Mouse (Mus musculus) lung, postnatal 36 days (tissue): ENCODE measurements at regions not wholly inside any gene's neighbourhood (a gene's known extent, or its start where the extent isn't known, plus 50 kb on each side); places are given as distances from the start of the nearest gene placed in this dataset.
"Not testable (repeated sequence)": the region's sequence is repeated elsewhere in the genome, so short reads cannot be mapped to it uniquely, and the experiment has no call there.

Experiments
- DNase-seq: peaks from one replicate; pipeline ENCODE4 v3.0.0; 2022; ENCODE audit warnings: mixed read lengths

DNA sequence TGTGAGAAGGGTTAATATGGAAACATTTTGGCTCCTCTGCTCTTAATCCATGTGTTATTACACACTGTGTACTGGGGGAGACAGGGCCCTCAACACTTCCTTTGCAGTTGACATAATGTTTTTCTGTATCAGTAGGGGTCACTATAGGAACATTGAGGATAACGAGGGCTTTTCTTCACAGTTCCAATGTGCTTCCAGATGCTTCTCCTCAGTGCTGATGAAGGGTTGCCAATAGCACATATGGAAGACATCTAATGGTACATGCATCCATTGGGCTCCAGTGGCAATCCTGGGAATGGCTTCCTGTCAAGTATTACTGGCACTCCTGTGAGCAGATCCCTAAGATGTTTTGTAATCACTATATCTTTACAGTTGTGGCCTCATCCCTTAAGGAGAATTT is 62.1 kb downstream of the Naa11 start:
- peak; percentile 50 for DNase-seq

DNA sequence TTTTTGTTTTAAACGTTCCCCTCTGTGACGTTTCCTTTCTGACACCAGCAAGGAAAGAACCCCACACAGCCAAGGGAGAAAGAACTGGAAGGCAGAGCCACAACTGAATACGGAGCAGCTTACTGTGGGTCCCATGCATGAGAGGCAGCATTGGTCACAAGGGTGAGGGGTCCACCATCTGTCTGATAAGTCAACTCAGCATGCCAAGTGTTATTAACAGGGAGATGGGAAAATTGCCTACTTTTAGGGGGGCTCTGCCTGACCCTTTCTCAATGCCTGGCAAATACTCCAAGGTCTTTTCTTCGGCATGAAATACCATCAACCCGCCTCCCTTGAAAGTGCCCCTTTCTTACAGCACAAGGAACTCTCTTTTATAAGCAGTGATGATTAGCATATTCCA is 66.3 kb downstream of the Naa11 start:
- no peak for DNase-seq

DNA sequence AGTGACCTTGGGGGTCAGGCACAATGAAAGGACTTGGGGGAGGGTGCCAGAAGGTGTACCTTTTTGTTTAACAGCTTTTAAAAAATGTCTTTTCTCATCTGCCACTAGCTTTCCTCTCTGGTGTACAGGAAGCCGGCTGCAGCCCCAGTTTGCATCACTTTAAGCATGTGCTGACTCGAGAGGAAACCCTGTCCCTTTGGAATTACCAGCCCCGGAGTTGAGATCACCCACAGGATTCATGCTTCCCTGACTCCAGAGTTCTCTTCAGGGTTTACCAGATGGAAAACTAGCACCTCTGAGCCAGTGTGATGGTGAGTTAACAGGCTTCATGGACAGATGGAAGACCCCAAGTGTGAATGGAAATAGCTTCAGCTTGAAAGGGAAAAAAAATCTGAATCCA is 68.3 kb downstream of the Naa11 start:
- DNase-seq = no peak

DNA sequence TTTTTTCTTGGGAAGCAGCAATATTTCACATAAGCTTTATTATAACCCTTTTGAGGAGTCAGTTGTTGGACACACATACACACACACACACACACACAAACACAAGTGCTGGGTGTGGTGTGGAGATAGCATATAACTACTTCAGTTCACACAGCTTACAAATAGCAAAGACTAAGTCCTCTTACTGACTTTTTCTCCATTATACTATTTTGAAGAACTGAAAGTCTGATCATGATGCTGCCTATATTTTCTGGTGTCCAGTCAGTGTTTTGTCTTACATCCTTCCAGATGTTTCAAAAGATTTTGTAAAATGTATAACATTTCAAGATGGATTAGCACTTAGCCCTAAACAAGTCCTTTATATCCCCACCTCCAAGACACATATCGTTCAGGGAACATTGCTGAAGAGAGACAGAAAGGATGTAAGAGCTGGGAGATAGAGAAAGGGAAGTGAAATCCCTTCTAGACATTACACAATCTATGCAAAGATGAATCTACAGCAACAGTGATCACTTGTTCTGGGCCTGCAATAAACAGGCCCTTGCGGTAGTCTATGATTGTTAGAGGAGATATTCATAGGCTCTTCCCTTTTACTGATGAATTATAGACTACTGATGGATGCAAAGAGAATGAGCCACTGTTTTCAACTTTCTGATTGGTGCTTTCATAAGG is 72.2 kb downstream of the Naa11 start:
- DNase-seq = no peak

DNA sequence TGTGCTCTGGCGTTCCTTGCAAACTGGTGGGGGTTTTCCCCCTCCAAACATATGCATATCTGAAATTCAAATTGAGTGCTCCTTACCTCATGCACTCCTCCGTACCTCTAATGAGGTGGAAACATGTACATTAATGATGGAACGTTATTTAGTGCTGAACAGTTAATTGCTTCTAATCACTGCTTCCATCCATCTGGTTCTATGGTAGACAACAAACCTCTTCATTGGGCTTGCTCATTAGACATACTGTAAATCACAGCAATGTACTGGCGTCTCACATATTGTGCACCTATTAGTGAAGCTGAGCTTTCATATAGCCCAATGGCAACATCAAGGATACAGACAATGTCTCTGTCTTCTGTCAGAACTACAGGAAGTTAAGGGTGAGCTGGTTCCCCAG is 85.3 kb downstream of the Naa11 start:
- no peak for DNase-seq

DNA sequence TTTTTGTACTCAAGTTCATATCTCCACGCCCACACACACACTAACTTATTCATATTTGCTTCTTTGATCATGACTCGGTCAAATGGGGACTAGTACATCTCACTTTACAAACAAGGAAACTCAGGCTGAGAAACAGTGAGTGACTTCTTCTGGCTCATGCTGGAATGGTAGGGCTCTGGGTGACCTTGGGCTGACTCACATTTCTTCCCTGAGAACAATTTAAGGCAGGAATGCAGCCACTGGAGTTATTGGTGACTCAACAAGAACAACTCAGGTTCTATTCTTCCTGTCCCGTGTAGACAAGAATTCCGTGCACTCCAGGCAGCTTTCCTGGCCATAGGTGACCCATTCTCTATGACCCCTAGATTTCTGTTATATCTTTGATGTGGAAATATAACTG is 87.3 kb downstream of the Naa11 start:
- DNase-seq = no peak

DNA sequence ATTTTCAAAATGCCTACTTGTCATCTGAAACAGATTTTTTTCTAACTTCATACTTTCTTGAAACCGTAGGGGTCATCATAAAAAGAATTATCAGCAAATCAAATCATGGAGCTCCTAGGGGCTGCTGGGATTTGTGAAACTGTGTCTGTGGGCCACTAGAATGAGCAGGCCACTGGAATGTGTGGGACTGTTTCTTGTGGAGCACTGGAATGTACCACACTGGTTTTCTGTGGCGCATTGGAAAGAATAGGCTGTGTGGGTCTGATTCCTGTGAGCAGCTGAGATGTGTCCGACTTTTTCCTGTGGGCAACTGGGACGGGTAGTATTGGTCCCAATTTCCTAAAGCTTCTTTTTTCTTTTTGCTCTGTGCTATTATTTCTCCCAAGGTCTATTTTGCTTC is 90.6 kb downstream of the Naa11 start:
- DNase-seq = no peak

DNA sequence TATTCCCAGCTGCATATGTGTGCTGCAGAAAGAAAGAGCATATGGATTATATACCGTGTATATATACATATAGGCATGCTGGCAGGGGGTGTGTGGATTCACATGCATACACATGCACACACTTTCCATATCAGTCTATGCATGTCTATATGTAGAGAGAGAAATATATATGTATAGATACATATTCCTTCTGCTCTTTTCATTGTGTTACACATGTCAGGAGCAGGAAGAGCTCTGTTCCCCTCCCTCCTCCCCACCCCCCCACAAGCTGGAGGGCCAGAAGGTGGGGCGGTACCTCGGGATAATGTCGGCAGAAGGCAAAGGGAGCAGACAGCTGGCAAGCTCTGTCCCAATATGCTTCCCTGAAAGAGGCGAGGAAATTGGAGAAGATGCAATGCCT is 91.3 kb downstream of the Naa11 start:
- DNase-seq = no peak

DNA sequence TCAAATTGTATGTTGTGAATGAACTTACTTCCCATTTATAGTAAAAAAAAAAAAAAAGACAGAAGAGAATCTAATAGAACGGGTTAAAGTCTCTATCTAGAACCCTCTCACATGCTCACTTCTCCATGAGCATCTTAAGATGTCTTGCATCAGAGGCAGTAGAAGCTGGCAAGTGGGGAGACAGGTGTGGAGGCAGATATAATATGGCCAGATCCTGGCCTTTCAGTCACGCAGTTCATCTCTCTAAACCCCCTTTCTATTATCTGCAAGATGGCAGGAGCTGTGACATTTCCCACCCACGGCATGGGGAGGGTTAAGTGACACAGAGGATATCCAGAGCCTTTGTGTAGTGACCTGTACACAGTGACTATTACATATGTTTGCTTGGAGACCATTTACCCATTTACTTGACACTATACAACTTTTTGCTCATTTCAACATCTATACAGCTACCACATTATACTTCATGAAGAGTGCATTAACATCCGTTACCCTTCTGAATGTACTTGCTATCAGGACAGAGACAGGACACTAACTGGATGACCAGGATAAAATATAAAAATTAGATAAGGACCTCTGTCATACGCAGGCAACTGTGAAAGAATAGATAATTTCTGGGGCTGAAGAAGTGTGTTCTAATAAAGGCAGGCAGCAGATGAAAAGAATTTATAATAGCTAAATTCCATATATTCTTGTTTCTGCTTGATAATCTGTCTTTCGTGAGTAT is 91.9 kb downstream of the Naa11 start:
- no peak for DNase-seq

DNA sequence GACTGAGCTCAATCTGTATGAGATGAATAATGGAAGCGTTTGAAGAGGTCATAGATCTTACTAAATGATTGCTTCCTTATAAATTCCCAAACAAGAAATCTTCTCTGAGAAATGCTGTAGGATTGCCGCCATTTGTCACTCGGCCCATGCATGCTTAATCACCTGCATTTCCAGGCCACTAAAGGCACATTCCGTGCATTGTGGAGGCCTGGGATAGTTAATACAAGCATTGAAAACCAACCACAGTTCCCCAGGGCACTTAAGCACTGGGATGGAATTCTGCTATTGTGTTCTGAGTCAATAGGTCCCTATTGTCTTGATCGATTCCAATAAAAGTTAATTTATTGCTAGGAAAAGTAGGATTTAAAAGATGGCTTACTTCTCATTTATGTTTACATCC is 92.5 kb downstream of the Naa11 start:
- DNase-seq = no peak

DNA sequence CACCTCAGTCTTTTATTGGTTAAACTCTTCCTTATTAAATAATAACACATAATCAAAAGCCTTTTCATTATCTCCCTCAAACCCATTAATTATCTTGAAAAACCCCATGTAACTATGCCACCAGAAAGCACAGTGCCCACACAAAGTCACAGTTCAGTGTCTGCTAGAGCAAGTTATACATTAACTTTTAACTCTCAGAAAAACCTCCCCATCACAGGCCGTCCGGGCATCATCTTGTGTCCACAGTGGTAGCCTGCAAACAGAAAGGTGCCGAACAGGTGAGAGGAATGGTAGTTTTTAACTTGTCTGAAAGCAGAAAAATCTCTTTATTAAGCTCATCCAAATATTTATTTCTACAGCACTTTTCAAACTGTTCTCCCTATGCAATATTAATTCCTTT is 96.0 kb downstream of the Naa11 start:
- DNase-seq = no peak

DNA sequence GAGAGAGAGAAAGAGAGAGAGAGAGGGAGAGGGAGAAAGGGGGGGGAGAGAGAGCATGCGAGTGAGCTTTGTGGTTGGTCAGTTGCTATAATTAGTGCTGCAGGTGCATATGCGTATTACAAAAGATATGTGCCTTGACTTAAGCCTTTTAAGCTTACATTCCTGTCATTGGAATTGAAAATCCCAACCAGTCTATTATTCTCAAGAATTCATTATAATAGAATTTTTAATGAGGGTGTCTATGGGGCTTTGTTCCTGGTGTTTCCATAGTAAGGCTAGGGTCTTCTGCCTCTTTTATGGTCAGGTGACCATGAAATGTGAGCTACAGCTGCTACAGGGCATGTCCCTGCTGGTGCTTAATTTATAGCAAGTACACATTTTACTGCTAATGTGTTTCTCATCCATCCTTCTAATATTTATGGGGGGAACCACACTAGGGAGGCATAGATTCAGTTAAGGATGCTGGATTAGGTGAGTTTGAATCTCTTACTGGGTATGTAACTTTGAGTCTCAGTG is 102.0 kb downstream of the Naa11 start:
- DNase-seq = no peak

DNA sequence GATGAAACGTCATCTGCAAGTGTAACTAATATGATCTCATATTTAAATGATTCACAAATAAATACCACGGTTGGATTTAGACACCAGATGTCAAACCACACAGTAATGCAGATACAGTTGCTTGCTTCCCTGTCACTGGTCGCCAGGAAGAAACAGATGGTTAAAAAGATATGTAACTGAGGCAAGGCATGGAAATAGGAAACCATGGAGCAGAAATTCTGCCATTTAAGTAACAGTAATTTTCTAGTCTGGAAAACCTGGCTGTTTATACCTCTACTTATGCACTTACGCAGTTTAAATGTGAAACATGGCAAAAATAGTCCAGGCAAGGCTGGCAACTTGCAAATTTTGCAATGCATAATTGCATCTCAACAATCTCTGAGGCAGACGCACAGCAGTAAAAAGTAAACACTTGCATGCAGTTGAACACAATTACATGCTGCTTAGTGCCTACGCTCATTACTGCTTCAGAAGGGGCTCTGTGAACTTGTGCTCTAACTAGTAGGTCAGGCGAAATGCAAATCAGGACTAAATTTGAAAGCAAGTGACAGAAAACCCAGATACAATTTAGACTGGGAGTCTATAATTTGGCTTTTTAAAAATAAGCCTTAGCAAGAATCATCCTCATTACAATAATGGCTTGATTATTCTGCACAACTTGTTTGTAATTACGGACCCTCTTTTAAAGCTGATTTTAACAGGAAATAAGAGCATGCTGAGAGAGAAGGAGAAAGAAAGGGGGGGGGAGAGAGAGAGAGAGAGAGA is 102.6 kb downstream of the Naa11 start:
- no peak for DNase-seq

DNA sequence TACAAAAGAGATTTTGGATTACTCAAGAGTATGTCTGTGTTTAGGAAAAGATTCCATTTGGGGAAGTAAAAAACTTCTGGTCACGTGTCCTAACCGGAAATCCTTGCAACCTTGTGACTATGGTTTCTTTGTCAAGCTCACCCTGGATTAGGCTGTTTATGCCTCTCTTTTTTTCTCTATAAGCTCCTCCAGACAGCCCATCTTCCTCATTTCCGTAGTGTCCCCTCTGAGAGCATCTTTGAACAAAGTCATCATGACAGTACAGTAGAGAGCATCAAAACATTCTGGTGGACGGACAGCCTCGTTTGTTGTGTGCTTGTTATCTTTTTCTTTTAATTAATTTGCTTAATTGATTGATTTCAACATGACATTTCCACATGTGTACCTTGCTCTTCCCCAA is 112.7 kb downstream of the Naa11 start:
- DNase-seq = no peak

DNA sequence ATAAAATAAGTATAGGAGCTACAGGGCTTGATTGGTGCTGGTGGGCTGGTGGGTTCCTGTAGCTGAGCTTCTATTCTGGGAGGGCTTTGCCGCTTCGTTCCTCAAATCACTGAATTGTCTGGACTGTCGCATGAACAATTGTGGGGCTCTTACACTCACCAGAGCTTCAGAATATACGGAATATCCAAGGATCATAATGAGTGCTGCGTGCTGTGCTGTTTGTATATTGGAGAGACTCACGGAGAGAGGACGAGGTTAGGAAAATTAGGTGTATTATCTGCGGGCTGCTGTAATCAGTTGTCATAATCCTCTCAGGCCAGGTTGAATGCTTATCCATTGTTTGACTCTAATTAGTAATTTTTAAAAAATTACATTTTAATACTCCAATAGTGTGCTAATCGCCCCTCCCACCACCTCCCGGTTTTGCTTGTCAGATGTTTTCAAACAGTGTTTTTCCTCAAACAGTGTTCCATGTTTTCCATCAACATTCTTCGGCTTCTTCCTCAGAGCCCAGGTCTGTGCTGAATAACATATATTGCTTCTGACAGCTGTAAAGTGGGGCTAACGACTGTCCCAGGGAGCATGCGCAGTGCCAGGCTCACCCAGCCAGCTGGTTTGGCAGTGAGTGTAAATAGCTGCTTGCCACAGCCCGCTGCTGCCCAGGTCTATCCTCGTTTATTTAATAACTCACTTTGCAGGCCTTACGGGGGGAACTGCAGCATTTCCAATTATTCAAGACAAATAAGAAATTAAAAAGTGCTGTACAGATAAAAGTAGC is 114.2 kb downstream of the Naa11 start:
- no peak for DNase-seq

DNA sequence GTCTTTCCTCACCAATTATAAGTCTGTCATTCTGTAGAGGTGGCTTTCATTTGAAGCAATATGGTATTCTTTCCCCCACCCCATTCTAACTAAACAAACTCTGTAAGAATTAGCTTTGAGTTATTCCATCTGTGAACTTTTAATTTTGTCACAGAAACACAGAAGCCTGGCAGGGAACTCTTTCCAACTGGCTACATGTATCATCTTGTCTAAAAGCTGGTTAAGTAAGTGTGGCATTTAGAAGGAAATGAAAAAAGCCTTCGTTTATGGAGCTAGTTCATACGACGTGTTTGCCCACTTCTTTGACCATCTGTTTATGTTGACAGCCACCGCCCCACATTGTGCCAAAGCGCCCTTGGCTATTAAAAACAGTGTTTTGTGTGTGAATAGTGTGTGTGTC is 115.5 kb downstream of the Naa11 start:
- DNase-seq = no peak

DNA sequence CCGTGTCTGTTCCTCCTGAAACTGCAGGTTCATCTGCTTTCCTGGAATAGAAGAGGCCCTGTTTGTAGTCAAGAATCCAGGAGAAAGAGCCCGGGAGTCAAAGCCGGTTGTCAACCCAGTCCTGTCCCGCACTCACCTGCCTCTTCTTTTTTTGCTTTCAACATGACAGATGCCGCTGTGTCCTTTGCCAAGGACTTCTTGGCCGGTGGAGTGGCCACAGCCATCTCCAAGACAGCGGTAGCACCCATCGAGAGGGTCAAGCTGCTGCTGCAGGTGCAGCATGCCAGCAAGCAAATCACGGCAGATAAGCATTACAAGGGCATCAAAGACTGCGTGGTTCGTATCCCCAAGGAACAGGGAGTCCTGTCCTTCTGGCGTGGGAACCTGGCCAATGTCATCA is 127.5 kb downstream of the Naa11 start:
- not testable (repeated sequence) for DNase-seq

DNA sequence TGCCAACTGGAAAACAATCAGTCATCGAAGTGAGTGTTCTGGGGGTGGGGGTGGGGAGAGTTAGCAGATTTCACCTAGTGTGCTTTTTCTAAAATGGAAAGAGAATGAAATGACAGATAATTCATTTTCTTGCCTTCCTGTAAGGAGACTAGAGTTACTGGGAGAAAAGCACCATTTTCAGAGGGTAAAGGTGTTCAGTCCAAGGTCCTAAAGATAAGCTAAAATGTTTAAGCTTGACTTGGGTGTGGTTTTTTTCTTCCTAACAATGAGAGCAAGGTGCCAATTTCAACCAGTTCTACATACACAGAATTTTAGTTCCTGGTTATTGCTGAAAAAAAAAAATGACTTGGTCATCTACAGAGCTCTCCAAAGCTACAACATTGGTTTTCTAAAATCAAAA is 135.1 kb downstream of the Naa11 start:
- DNase-seq = no peak

DNA sequence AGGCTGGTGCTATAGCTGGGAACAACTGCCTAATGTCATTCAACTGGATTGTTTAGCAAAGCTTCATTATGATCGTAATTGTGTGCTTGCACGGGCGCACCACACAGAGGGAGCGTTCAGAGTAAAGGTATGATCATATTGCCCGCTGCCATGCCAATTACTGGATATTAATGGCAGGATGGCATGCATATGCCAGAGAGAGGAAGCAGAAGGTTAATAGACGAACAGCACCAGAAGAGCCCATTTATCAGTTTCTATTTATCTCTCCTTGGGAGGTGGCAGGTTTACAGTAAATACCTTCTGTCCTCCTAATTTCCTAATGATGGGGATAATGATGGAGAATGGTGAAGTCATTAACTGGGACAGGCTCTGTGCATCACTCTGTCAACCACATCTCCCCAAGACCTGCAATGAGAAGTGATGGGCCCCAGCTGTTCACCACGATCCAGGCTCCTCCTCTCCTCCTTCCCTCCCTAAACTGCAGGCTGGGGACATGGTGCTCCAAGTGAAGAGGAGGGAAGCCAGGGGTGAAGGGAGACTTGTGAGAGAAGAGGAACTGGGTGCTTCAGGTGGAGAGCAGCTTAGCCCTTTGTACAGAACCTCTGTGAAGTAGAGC is 135.6 kb downstream of the Naa11 start:
- no peak for DNase-seq

DNA sequence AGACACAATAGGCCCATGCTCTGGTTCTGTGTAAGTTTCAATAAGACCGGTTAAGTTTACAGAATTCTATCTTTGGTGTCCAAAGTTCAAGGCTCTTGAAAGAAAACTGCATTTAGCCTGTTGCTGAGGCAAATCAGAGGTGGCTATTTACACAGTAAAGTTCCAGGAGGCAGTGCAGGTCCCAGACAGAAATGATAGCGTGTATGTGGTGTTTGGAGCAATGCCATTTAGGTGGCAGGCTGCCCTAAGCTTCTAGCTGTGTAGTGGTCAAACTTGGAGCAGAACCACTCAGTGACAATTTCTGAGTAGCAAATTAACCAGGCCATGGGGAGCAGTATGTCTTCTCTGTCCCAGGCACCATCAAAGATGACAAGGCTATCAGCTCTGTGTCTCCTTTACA is 125.5 kb upstream of the Paqr3 start:
- no peak for DNase-seq

DNA sequence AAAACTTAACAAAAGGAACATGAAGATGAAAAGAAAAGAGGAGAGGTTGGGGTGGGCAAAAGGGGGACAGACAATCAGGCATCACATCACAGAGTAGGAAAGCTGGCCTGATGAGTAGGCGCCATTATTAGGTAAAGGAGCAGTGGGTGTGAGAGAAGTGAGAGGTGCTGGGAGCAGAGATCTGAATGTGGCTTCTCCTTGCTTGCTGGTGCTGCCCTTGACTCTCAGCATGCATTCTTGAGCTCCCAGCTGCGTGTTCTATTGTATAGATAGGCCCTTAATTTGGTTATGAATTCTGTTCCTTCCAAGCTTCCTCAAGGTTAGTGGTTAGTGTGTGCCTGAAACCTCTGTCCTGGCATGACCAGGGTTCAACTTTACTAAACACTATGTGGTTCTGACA is 115.0 kb upstream of the Paqr3 start:
- DNase-seq = no peak

DNA sequence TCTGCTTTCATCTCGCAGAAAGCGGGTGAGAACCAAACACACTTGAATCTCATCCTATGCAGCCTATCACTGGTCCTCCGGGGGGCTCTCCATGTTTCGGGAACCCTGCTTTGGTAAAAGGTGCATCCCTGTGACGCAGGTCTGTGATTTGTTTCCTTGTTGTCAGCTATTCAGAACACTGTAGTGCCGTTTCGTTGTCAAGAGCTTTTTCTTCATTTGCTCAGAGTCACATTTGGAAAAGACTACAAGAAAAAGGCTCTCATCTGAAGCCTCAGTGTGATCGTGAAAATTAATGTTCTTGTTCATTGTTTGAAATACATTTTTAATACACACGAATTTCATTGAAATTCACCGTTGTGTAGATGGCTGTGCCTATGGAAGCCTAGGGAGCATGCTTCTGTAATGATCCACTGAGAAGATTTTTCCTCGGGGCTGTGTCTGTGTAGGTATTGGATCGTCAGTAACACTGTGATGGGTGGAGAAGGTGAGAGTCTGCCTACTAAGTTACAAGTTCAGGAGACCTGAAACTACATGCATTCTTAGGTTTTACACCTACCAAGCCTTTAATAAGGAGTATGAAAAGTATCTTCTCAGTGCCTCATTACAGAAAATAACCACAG is 112.0 kb upstream of the Paqr3 start:
- DNase-seq = no peak
